8 mouse cellular contexts compared by ENCODE assay signal in the genomic region with DNA sequence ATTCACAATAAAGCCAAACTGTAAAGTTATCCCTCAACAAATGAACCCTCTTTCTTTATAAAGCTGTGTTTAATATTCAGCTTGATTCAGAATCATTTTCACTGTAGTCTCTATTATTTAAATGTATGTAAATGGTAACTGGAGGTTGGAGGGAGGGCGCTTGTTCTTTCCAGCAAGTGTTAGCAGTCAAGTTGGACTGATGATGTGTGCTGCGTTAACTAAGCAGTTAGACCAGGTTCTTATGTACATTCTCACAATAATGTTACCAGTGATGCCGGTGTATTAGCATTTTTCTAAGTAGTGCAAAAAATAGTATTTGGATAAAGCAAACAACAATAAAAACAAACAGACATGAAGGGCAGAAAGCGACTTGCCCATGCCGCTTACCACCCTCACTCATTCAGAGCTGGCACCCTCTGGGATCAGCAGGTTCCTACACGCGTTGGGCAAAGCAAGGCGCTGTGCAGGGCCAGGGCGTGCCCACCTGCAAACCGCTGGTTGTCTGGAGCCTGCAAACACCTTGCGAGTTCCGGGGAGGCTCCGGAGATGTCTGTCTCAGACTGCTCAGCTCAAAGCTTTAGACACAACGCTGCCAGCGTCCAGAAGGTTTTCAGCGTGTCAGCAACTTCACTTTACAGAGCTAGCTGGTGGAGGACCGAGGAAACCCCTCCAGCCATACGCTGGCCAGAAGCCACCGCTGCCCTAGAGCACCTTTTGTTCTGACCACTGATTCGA. TPM values are rescaled to one million over a fixed set of nuclear protein-coding genes. Genes with fewer than 3 reads are reported as not detected.
DNase-seq lines count a peak whose midpoint lies in the region; ATAC-seq and TF ChIP-seq lines count a peak whose summit lies in the region.

No protein-coding gene starts in this region.

- no peak for TF ChIP-seq CTCF in intestine, postnatal 0 days (IDR thresholded peaks at IDR 0.05; ENCODE audit: low read depth)
- no peak for TF ChIP-seq CTCF in midbrain, postnatal 0 days (IDR thresholded peaks at IDR 0.05)

- peak overlapping the region; percentile 79 for H3K4me3 ChIP-seq in heart, embryonic 10.5 days
- H3K4me3 ChIP-seq in embryonic facial prominence, embryonic 14.5 days (ENCODE audit: low read depth, low read length) = peak overlapping the region; percentile 80
- H3K4me3 ChIP-seq in intestine, postnatal 0 days (ENCODE audit: low read depth, low read length) = peak overlapping the region; percentile 60
- peak overlapping the region; percentile 76 for H3K4me3 ChIP-seq in midbrain, postnatal 0 days (ENCODE audit: low read depth, low read length)

- no peaks in the 10 kb centered on the region for H3K9me3 ChIP-seq in heart, embryonic 10.5 days
- H3K9me3 ChIP-seq in embryonic facial prominence, embryonic 14.5 days (ENCODE audit: control insufficient read depth, low read length) = no peaks in the 10 kb centered on the region
- no peaks in the 10 kb centered on the region for H3K9me3 ChIP-seq in intestine, postnatal 0 days (ENCODE audit: control insufficient read depth)
- no peaks in the 10 kb centered on the region for H3K9me3 ChIP-seq in midbrain, postnatal 0 days (ENCODE audit: low read length)

- DNase-seq in heart, embryonic 10.5 days (ENCODE audit: low spot score) = no peak
- DNase-seq in heart, postnatal 4 days = no peak
- DNase-seq in embryonic facial prominence, embryonic 14.5 days (ENCODE audit: low spot score) = peak; percentile 29
- peak; percentile 52 for DNase-seq in midbrain, postnatal 0 days (ENCODE audit: low spot score)
- no peak for DNase-seq in cerebellum, postnatal 10 days
- DNase-seq in ovary, adult 18-20 months (ENCODE audit: low spot score) = no peak

- no peaks in the 10 kb centered on the region for H3K4me1 ChIP-seq in heart, embryonic 10.5 days
- H3K4me1 ChIP-seq in embryonic facial prominence, embryonic 14.5 days (ENCODE audit: control insufficient read depth, insufficient read depth, low read length) = no peaks in the 10 kb centered on the region
- H3K4me1 ChIP-seq in intestine, postnatal 0 days (replicated peaks; ENCODE audit: control insufficient read depth, insufficient read depth, low read length) = 0 out of 2 replicates have a peak, but pooled peaks cover 3% of the 10 kb centered on the region
- no peaks in the 10 kb centered on the region for H3K4me1 ChIP-seq in midbrain, postnatal 0 days (ENCODE audit: insufficient read depth, low read length)

- H3K36me3 ChIP-seq in heart, embryonic 10.5 days = no peaks in the 10 kb centered on the region
- H3K36me3 ChIP-seq in embryonic facial prominence, embryonic 14.5 days (ENCODE audit: control insufficient read depth, insufficient read depth, low read length) = 0 out of 2 replicates have a peak, but pooled peaks cover under 1% of the 10 kb centered on the region
- no peaks in the 10 kb centered on the region; the same call in 1 of the 2 replicates for H3K36me3 ChIP-seq in intestine, postnatal 0 days (ENCODE audit: control insufficient read depth, insufficient read depth)
- no peaks in the 10 kb centered on the region for H3K36me3 ChIP-seq in midbrain, postnatal 0 days (ENCODE audit: insufficient read depth, low read length)

- peak overlapping the region; percentile 94 for H3K4me2 ChIP-seq in embryonic facial prominence, embryonic 14.5 days (ENCODE audit: low read depth, low read length)
- peak overlapping the region; percentile 86 for H3K4me2 ChIP-seq in intestine, postnatal 0 days (replicated peaks; ENCODE audit: low read depth)
- H3K4me2 ChIP-seq in midbrain, postnatal 0 days (ENCODE audit: low read depth, low read length, poor library complexity, severe bottlenecking) = peak overlapping the region; percentile 98

- H3K27me3 ChIP-seq in heart, embryonic 10.5 days (ENCODE audit: insufficient read depth, poor library complexity, severe bottlenecking) = peaks cover 21% of the 10 kb centered on the region
- peaks cover 13% of the 10 kb centered on the region for H3K27me3 ChIP-seq in embryonic facial prominence, embryonic 14.5 days (replicated peaks; ENCODE audit: control insufficient read depth, insufficient read depth, low read length)
- no peaks in the 10 kb centered on the region for H3K27me3 ChIP-seq in intestine, postnatal 0 days (replicated peaks; ENCODE audit: control insufficient read depth, insufficient read depth, low read length)
- H3K27me3 ChIP-seq in midbrain, postnatal 0 days (ENCODE audit: insufficient read depth, low read length) = no peaks in the 10 kb centered on the region

- 2% methylated on average over 20 of the region's 20 CpGs for WGBS in heart, embryonic 10.5 days
- 3% methylated on average over 20 of the region's 20 CpGs for WGBS in embryonic facial prominence, embryonic 14.5 days
- WGBS in intestine, postnatal 0 days = 3% methylated on average over 20 of the region's 20 CpGs
- WGBS in midbrain, postnatal 0 days = 3% methylated on average over 20 of the region's 20 CpGs

- ATAC-seq in CD4-positive, CD25-positive, alpha-beta regulatory T cell, adult 4 months = peak; percentile 17
- peak; percentile 54 for ATAC-seq in embryonic facial prominence, embryonic 14.5 days (ENCODE audit: low read depth)
- ATAC-seq in intestine, postnatal 0 days = peak; percentile 72
- peak; percentile 81 for ATAC-seq in midbrain, postnatal 0 days (ENCODE audit: low FRiP score)

- peak overlapping the region; percentile 86 for H3K27ac ChIP-seq in heart, embryonic 10.5 days
- H3K27ac ChIP-seq in embryonic facial prominence, embryonic 14.5 days (replicated peaks; ENCODE audit: low read depth, low read length) = no peak overlapping the region
- H3K27ac ChIP-seq in intestine, postnatal 0 days (ENCODE audit: low read depth, low read length) = peak overlapping the region; percentile 91
- no peak overlapping the region for H3K27ac ChIP-seq in midbrain, postnatal 0 days (ENCODE audit: low read depth, low read length)

- peak overlapping the region; percentile 70 for H3K9ac ChIP-seq in embryonic facial prominence, embryonic 14.5 days (ENCODE audit: low read depth, low read length)
- peak overlapping the region; percentile 64 for H3K9ac ChIP-seq in intestine, postnatal 0 days (ENCODE audit: low read depth, low read length)
- H3K9ac ChIP-seq in midbrain, postnatal 0 days (replicated peaks; ENCODE audit: low read length, poor library complexity, severe bottlenecking) = peak overlapping the region; percentile 64

RNA-seq across cellular contexts. Expression of a gene that starts 0.6 kb away (rescaled TPM):
- polyA plus RNA-seq in heart, embryonic 10.5 days (2016; fragmentation: Nextera tagmentation; extraction: Ambion mirVana) = 4.4 TPM in 2 replicates
- total RNA-seq in heart, postnatal 4 days (2021) = 1 to 10 TPM; 4.1 to 5.2 TPM
- polyA plus RNA-seq in CD4-positive, CD25-positive, alpha-beta regulatory T cell, adult 4 months (2017; shearing (Covaris generic)) = not detected
- 5.9 and 6.4 TPM in 2 replicates for polyA plus RNA-seq in embryonic facial prominence, embryonic 14.5 days (2014; fragmentation: Nextera tagmentation; extraction: Ambion mirVana)
- polyA plus RNA-seq in intestine, postnatal 0 days (2015; fragmentation: Nextera tagmentation; extraction: Ambion mirVana) = 10.2 and 14.8 TPM in 2 replicates
- total RNA-seq in midbrain, postnatal 0 days (2014; rRNA removed) = 12.7 and 14.7 TPM in 2 replicates
- polyA plus RNA-seq in midbrain, postnatal 0 days (2015; fragmentation: Nextera tagmentation; extraction: Ambion mirVana) = 3.9 and 5.3 TPM in 2 replicates

Comparison
In these comparisons a context has a peak if more than half of its experiments do, and no peak if none do; other contexts are left out.
1. DNase-seq: peak in embryonic facial prominence, embryonic 14.5 days (single experiment) and midbrain, postnatal 0 days (single experiment); none in heart, embryonic 10.5 days (single experiment), heart, postnatal 4 days (single experiment), cerebellum, postnatal 10 days (0 of 2) and ovary, adult 18-20 months (single experiment).
2. H3K27ac ChIP-seq: peak in heart, embryonic 10.5 days (single experiment) and intestine, postnatal 0 days (single experiment); none in embryonic facial prominence, embryonic 14.5 days (single experiment) and midbrain, postnatal 0 days (single experiment).
3. ATAC-seq: peak in every context shown above with its lines; median percentile 81 in midbrain, postnatal 0 days; 72 in intestine, postnatal 0 days; 54 in embryonic facial prominence, embryonic 14.5 days; 17 in CD4-positive, CD25-positive, alpha-beta regulatory T cell, adult 4 months.
4. Peak in every context shown above with its lines, with median percentiles within 50 percentile points of each other: H3K4me3 ChIP-seq, H3K4me2 ChIP-seq and H3K9ac ChIP-seq.